Mouse (Mus musculus) heart, postnatal 36 days (tissue): ENCODE measurements around the gene Kcna7. TPM values are rescaled to one million over a fixed set of nuclear protein-coding genes. Genes with fewer than 3 reads are reported as not detected.
"Not testable (repeated sequence)": the region's sequence is repeated elsewhere in the genome, so short reads cannot be mapped to it uniquely, and the experiment has no call there.

ENCODE experiments used
- DNase-seq, 2 experiments: peaks; one replicate each; pipeline ENCODE4 v3.0.0; 2021 to 2022
- intact Hi-C: fragments of 180-260 bp; cut with DNase I; formaldehyde crosslinking; loops from one replicate; pipeline ENCODE4 v1.15.1; 2025
- total RNA-seq, 2 experiments: library from RNA; stranded (reverse); gene quantifications; 2 replicates each; pipeline ENCODE4 v1.2.3; 2021

The Kcna7 gene
- total RNA-seq, 2 experiments from 2014 or later: 4.5 to 5.8 TPM

DNA sequence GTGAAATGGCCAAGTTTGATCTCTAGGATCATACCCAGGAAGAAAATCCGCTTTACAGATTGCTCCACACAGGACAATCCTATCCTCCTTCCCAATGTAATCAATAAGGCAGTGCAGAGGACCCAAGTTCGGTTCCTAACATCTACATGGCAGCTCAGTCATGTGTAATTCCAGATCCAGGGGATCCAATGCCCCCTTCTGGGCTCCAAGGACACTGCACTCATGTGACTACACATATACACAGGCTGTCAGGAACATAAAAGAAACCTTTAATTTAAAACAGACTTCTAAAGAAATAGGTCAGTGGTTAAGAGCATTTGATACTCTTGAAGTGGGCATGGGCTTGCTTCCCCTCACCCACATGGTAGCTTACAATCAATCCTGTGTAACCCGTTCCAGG, 19.4 kb upstream of the Kcna7 start:
- intact Hi-C loops: no loop called here
- DNase-seq: no peak

DNA sequence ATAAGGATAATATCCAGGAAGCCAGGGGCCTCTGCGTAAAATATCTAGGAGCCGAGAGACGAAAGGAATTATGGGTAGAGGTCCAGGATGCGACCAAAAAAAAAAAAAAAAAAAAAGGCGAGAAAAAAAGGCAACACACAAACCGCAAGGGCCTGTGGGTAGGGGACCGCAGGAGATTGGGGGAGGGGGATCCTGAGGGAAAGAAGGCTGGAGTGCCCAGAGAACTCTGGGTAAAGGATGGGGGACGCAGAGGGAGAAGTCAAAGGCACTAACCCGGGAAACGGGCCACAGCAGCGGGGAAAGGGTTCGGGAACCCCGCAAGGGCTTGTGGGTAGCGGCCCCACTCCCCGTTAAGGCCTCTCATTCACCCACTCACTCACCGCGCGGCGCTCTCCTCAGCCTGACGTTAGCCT, 10.3 kb upstream of the Kcna7 start:
- DNase-seq: no peak
- intact Hi-C loops: loop anchor here (2.0 to 5.0 kb wide), 3 partner anchors 24 to 86 kb away; partner anchors contain the start of genes Gys1 and Lin7b

DNA sequence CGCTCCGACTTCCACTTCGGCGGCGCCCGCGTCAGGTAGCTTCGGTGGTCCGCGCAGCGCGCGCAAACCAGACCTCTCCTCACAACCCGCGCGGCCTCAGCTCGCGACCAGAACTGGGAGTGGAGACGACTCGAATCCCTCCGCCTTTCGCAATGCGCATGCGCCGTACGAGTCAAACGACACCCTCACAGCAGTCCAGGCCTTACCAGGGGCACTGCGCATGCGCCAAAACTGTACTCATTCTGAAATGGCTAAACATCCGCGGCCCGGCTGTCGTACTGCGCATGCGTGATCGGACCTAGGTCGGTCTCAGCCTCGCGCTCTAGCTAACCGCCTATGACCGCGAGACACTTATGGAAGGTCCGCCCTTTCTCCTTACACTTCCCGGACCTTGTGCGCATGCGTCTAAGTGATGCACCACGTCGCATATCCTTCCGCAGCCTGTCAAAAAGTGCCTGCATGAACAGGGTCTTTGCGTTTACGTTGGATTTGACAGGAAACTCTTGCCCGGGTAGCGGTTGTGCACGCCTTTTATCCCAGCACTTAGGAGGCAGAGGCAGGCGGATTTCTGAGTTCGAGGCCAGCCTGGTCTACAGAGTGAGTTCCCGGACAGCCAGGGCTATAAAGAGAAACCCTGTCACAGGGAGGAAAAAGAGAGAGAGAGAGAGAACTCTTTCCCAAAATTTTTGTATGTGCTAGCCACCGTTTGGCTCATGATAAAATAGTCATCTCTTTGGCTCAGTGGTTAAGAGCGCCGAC, 9.7 kb upstream of the Kcna7 start, which contains the start of gene Snrnp70:
Gene Snrnp70, minus strand, starts transcription at position 165 of the 759 bp plus-strand sequence.
- intact Hi-C loops: loop anchor here (2.0 to 5.0 kb wide), 3 partner anchors 25 to 87 kb away; partner anchors contain the start of genes Gys1 and Lin7b
- peak; percentile 100 for DNase-seq

DNA sequence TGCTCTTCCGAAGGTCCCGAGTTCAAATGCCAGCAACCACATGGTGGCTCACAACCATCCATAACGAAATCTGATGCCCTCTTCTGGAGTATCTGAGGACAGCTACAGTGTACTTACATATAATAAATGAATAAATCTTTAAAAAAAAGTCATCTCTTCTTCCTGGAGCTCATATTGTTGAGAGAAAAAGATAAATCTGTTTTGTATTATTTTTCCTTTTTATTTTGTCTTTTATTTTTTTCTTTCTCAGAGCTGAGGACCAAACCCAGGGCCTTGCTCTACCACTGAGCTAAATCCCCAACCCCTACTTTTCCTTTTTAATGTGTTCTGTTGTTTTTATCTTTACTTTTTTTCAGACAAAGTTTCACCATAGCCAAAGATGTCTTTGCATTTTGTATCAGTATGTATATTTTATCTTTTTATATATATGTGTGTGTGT, 9.1 kb upstream of the Kcna7 start:
- not testable (repeated sequence) for DNase-seq
- intact Hi-C loops: loop anchor here (5.0 kb wide), 1 partner anchor 36 kb away; the partner anchor contains the start of gene Gys1

DNA sequence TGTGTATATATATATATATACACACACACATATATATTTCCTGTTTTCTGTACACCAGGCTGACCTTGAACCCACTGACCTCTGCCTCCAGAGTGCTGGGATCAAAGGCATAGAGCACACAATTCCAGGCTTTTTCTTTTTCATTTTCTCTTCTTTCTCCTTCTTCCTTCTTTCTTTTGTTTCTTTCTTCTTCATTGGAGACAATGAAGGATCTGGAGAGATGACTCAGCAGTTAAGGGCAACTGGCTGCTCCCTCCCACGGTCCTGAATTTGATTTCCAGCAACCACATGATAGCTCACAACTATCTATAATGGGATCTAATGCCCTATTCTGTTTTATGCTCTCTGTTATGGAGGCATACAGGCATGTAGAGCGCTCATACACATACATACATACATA, 8.7 kb upstream of the Kcna7 start:
- DNase-seq: no peak
- intact Hi-C loops: loop anchor here (5.0 kb wide), 1 partner anchor 36 kb away; the partner anchor contains the start of gene Gys1

DNA sequence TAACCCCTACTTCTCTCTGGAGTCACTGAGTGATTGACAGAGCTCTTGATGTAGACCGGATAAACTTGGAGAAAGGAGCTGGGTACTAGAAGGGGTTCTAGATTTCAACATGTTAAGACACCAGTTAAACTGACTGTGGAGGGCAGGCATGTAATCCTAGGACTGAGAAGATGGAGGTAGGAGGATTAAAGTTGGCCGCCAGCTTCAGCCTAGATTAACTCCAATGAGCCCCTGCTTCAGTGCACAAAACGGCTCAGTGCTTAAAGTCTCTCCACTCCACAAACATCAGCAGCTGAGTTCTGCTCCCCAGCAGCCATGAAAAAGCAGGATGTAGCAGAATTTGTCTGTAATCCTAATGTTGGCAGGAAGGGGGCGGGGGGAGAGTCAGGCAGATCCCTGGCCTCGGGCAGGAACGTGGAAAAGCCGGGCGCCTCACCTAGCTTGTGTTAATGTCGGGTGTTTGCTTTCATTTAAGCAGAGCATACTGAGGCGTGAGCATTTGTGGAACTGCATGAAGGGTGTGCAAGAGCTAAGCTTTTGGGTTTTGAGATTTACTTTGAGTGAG, 3.9 kb upstream of the Kcna7 start:
- intact Hi-C loops: no loop called here
- DNase-seq: no peak

DNA sequence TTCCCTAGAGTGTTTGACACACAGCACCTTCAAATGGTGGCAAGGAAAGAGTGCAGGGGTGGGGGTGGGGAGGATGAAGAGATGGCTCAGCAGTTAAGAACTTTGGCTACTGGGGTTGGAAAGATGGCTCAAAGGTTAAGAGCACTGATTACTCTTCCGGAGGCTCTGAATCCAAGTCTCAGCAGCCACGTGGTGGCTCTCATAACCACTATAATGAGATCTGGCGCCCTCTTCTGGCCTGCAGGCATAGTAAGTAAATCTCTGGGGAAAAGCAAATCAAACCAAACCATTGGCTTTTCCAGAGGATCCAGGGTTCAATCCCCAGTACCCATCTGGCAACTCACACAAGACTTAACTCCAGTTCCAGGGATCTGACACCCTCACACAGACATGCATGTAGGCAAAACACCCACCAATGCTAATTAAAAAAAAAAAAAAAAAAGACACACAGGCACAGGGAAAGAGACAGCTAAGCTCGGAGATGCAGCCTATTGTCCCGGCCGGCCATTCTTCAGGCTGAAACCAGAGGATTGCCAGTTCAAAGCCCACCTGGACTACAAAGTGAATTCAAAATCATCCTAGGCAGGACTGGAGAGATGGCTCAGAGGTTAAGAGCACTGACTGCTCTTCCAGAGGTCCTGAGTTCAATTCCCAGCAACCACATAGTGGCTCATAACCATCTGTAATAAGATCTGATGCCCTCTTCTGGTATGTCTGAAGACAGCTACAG, 1.8 kb upstream of the Kcna7 start:
- intact Hi-C loops: no loop called here
- peak; percentile 51 to 63 for DNase-seq

DNA sequence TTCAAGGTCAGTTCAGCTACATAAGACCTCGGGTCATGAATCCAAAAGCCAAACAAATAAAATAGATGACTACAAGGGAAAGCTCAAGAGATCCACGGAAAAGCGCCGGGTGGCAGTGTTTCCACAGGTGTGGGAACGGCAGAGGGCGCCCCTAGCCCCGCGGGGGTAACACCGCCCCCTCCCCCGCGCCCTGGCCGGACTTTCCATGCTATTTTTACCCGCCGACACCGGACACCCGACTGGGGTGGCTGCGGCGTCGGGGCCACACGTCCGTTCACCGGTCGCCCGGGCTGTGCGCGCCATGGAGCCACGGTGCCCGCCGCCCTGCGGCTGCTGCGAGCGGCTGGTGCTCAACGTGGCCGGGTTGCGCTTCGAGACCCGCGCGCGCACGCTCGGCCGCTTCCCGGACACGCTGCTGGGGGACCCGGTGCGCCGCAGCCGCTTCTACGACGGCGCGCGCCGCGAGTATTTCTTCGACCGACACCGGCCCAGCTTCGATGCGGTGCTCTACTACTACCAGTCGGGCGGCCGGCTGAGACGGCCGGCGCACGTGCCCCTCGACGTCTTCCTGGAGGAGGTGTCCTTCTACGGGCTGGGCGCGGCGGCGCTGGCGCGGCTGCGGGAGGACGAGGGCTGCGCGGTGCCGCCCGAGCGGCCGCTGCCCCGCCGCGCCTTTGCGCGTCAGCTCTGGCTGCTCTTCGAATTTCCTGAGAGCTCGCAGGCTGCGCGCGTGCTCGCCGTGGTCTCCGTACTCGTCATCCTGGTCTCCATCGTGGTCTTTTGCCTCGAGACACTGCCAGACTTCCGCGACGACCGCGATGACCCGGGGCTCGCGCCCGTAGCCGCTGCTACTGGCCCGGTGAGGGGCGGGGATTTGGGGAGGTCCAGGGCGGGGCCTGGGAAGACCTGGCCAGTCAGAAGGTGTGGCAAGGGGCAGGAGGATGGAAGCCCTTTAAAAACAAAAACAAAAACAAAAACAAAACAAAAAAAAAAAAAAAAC, 1.0 kb downstream of the Kcna7 start:
- peak; percentile 43 to 54 for DNase-seq
- intact Hi-C loops: loop anchor here (2.0 kb wide), 1 partner anchor 26 kb away; no protein-coding TSS in a partner anchor

DNA sequence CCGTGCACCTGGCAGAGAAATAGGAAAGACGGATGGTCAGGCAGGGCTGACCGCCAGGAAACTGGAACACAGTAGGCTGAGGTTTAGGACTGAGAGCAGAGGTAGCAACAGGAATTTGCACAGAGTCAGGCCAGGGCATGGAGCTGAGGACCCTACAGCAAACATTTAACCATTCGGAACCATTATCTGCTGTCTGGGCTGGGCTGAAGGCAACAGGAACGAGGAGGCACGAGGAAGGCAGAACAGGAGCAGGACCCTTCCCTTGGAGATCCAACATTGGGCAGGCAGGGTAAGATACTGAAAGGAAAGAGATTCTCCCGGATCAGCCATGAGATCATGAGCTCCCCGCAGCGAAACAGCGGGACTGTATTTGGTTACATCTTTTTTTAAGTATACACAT, 2.4 kb downstream of the Kcna7 start:
- intact Hi-C loops: loop anchor here (2.0 kb wide), 1 partner anchor 25 kb away; no protein-coding TSS in a partner anchor
- no peak for DNase-seq

DNA sequence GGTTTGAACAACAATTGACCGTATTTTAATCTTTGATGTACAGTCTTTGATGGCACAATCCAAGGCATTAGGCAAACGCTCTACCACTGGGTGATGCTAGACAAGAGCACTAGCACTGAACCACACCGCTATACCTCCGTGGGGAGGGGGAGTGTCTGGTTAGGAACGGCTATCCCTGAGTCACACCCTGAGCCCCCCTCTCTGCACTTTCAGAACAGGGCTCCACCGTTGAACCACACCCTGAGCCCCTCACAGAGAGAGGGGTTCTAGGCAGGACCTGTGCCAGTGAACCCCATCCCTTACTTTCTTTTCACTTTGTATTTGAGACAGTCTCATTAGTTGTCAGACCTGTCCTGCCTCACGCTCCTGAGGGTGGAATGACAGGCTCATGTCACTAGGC, 2.9 kb downstream of the Kcna7 start:
- DNase-seq: no peak
- intact Hi-C loops: no loop called here

DNA sequence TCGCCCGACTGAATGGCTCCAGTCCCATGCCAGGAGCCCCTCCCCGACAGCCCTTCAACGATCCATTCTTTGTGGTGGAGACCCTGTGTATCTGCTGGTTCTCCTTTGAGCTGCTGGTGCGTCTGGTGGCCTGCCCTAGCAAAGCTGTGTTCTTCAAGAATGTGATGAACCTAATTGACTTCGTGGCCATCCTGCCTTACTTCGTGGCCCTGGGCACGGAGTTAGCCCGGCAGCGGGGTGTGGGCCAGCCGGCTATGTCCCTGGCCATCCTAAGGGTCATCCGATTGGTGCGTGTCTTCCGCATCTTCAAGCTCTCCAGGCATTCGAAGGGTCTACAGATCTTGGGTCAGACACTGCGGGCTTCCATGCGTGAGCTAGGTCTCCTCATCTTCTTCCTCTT, 3.5 kb downstream of the Kcna7 start:
- DNase-seq: no peak
- intact Hi-C loops: no loop called here

DNA sequence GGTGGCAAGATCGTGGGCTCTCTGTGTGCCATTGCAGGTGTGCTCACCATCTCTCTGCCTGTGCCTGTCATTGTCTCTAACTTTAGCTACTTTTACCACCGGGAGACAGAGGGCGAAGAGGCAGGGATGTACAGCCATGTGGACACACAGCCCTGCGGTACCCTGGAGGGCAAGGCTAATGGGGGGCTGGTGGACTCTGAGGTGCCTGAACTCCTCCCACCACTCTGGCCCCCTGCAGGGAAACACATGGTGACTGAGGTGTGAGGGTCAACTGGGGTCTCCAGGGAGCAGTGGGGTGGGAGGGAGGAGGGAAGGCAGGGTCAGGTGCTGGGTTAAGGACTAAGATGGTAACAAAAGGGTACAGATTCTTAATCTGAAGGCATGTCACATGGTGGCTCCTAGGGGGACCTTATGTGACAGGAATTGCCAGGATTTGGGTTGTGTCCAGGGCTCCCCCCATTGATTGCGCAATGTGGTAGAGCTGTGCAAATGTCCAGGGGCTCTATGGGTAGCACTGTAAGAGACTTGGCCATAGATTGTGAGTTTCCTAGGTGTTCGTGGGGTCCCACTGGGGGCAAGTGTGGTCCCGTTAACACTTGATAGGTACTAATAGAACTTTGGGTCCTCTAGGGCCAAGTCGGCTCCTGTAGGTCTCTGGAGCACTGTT, 4.2 kb downstream of the Kcna7 start:
- intact Hi-C loops: no loop called here
- DNase-seq: no peak

DNA sequence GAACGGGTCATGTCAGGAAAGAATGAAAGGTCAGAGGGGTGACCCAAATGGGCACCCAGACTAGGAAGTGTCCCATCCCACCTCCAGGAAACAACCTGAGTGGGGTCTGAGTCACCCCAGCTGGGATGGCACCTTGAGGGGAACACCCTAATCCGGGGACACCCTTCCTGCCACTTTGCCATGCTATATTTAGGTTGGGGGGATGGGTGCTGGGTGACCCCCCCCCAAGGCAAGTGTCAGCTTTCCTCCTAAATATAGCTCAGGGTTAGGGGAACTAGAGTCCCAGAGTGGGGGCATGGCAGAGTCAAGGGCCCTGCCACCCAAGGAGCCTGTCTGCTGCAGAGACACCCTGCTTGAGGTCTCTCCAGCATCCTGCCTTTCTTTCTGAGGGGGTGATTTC, 7.0 kb downstream of the Kcna7 start:
- no peak for DNase-seq
- intact Hi-C loops: no loop called here

DNA sequence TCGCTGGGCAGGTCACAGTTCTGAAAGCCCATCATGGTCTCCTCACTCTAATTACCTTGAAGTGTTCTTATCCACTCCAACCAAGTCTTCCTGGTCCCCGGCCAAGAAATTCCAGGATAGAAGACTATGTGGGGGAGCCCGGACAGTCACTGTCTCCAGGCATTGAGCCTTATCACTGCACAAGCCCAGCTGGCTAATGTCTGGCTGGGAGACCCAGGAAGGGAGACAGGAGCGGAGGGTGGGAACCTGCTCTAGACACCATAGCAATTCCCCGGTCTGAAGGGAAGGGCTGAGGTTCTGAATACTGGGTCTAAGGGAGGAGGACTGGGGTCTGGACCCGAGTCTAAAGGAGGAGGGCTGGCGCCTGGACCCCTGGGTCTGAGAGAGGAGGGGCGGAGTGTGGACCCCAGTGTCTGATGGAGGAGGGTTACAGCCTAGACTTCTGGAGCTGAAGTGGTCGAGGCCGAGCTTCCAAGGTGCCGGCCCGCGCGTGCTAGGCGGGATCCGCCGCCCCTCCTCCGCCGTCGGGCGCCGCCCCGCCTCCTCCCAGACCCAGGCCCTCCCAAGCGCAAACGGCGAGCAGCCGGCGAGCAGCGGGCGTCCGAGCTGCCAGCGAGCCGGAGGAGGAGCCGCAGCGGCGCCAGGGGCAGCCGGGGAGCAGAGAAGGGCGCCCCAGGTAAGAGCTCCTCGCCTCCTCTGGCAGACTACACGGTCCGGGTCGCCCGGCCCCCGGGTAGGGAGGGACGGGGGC, 7.8 kb downstream of the Kcna7 start, which contains the start of gene Ntf5:
Gene Ntf5, plus strand, starts transcription at position 583 of the 751 bp plus-strand sequence.
- intact Hi-C loops: no loop called here
- DNase-seq: peak; percentile 10 to 17

DNA sequence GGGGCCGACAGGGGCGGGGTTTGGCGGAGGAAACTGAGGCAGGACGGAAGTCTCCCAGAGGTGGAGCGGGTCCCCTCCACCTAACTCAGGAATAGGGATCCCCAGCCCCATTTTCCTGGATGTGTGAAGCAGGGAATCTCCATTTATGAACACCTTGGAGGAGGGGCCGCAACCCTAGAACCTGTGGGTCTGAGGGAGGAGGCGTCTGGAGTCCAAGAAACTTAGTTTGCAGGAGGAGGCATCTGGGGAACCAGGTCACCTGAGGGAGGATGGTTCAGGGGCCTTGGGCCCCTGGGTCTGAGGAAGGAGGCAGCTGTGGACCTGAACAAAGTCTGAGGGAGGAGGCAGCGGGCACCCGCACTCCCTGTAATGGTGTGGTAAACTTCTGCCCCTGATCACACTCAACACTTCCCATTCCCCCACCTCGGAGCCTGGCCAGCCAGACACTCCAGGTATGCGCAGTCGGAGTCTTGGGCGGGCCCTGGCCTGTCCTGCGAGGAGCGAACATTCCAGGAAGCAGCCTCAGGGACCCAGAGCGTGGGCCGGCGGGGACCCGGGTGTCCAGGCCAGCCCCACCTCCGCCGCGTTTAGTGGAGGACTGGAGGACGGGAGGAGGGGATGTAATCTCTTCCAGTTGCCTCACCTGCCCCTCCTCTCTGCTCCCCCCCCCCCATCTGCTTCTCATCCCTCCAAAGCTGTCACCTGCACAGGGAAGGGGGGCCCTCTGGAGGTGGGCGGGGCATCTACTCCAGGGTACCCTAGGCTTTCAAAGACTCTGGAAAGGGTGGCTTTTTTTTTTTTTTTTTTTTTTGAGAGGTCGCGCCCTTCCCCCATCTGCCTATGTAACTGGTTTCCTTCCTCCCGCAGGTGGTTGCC, 8.6 kb downstream of the Kcna7 start:
- no peak for DNase-seq
- intact Hi-C loops: no loop called here

DNA sequence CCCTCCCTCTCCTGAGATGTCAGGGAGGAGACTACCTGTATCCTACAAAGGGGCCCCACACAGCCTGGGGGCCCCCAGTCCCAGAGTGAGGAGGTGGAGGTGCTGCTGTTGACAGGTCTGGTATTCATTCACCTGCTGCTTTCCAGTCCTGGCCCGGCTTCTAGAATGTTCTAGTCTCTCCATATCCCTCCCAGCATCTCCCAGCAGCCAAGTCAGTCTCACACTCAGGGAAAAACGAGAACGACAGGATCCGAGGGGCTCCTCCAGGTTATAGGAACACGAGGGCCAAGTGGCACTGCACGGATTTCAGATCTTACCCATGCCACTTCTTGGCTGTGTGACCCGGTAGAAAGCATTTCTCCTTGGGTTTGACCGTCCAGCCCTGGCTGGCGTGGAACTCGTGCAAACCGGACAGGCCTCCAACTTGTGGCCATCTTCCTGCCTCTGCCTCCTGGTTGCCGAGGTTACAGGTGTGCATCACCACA, 9.3 kb downstream of the Kcna7 start:
- intact Hi-C loops: no loop called here
- DNase-seq: no peak

DNA sequence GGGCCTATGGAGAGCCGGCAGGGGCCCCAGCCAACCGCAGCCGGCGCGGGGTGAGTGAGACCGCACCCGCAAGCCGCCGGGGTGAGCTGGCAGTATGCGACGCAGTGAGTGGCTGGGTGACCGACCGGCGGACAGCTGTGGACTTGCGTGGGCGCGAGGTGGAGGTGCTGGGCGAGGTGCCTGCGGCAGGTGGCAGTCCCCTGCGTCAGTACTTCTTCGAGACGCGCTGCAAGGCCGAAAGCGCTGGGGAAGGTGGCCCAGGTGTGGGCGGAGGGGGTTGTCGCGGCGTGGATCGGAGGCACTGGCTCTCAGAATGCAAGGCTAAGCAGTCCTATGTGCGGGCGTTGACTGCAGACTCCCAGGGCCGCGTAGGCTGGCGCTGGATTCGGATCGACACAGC, 10.2 kb downstream of the Kcna7 start:
- DNase-seq: no peak
- intact Hi-C loops: no loop called here
